Mouse (Mus musculus) effector memory CD4-positive, alpha-beta T cell, adult 7 months (primary cell): ENCODE data around the gene Olfr323. TPM values are rescaled to one million over a fixed set of nuclear protein-coding genes. Genes with fewer than 3 reads are reported as not detected.

Source experiments
- polyA plus RNA-seq: library from polyadenylated mRNA; unstranded; fragments of 100-300 nt; shearing (Covaris generic); gene quantifications from one replicate; pipeline ENCODE4 v1.2.1, GENCODE M21; 2017

Olfr323 gene
- not detected for polyA plus RNA-seq

GRCm38 (mm10) chr11:58630401-58630800, at the start of gene Olfr323:
TSS of gene Olfr323 (minus strand) at chr11:58630501.

GRCm38 (mm10) chr11:58658596-58658995, 28.3 kb upstream of the Olfr323 start, which contains the start of gene Olfr322:
TSS of gene Olfr322 (plus strand) at chr11:58658782.

DNA sequence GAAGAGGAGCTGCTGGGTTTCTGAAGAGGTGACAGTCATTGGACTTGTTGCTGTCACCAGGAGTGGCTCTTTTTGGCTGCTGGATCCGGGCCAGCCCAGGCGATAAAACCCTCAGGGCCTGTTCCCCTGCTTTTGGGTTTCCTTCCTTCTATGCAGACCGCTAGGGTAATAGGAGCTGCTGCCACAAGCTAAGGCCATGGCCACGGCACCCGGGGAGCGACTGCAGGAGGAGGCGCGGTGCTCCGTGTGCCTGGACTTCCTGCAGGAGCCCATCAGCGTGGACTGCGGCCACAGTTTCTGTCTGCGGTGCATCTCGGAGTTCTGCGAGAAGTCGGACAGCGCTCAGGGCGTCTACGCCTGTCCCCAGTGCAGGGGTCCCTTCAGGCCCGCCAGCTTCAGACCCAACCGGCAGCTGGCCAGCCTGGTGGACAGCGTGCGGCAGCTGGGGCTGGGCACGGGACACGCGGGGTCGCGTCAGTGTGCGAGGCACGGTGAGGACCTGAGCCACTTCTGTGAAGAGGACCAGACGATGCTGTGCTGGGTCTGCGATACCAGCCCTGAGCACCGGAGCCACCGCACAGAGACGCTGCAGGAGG, 10.1 kb upstream of the Olfr323 start, which contains the start of gene Trim58:
Trim58 (plus strand) TSS at position 194 of the 596 bp plus-strand sequence.

GRCm38 (mm10) chr11:58615975-58616374, 14.3 kb downstream of the Olfr323 start, which contains the start of gene 2210407C18Rik:
TSS of gene 2210407C18Rik (minus strand) at chr11:58616075.

GRCm38 (mm10) chr11:58594814-58595213, 35.5 kb downstream of the Olfr323 start, which contains the start of gene Olfr324:
TSS of gene Olfr324 (plus strand) at chr11:58595114.

GRCm38 (mm10) chr11:58577430-58577829, 52.9 kb downstream of the Olfr323 start, which contains the start of gene Olfr325:
TSS of gene Olfr325 (plus strand) at chr11:58577730.

Other genes starting within 250 kb of the Olfr323 start
- gene 1810065E05Rik, start 209.4 kb downstream of the Olfr323 start, polyA plus RNA-seq: not detected
- gene Gm12253, start 197.9 kb downstream of the Olfr323 start, polyA plus RNA-seq: 0.84 TPM
- not detected for gene Lypd9, start 177.6 kb downstream of the Olfr323 start, polyA plus RNA-seq
- gene Olfr30, start 168.2 kb downstream of the Olfr323 start, polyA plus RNA-seq: not detected
- not detected for gene Olfr332, start 137.9 kb downstream of the Olfr323 start, polyA plus RNA-seq
- gene Olfr331, start 127.9 kb downstream of the Olfr323 start, polyA plus RNA-seq: not detected
- gene Olfr330, start 95.7 kb downstream of the Olfr323 start, polyA plus RNA-seq: 0.99 TPM
- gene Olfr329-ps, start 84.1 kb downstream of the Olfr323 start, polyA plus RNA-seq: not detected
- 0.18 TPM for gene Olfr328, start 74.9 kb downstream of the Olfr323 start, polyA plus RNA-seq
- 0.37 TPM for gene Olfr224, start 59.9 kb downstream of the Olfr323 start, polyA plus RNA-seq
- not detected for gene Olfr325, start 52.8 kb downstream of the Olfr323 start, polyA plus RNA-seq
- not detected for gene Olfr324, start 35.4 kb downstream of the Olfr323 start, polyA plus RNA-seq
- gene 2210407C18Rik, start 14.4 kb downstream of the Olfr323 start, polyA plus RNA-seq: not detected
- gene Trim58, start 10.0 kb upstream of the Olfr323 start, polyA plus RNA-seq: not detected
- gene Olfr322, start 28.3 kb upstream of the Olfr323 start, polyA plus RNA-seq: not detected
- not detected for gene Olfr320, start 50.6 kb upstream of the Olfr323 start, polyA plus RNA-seq
- gene Olfr319, start 68.7 kb upstream of the Olfr323 start, polyA plus RNA-seq: not detected
- 0.18 TPM for gene Olfr318, start 93.5 kb upstream of the Olfr323 start, polyA plus RNA-seq
- not detected for gene Olfr317, start 108.7 kb upstream of the Olfr323 start, polyA plus RNA-seq
- 0.16 TPM for gene Olfr316, start 122.2 kb upstream of the Olfr323 start, polyA plus RNA-seq
- gene Olfr315, start 142.7 kb upstream of the Olfr323 start, polyA plus RNA-seq: not detected
- 0.28 TPM for gene Olfr314, start 152.5 kb upstream of the Olfr323 start, polyA plus RNA-seq
- gene Fam183b, start 171.5 kb upstream of the Olfr323 start, polyA plus RNA-seq: not detected
- not detected for gene Olfr313, start 184.5 kb upstream of the Olfr323 start, polyA plus RNA-seq
- 0.13 TPM for gene Olfr312, start 198.7 kb upstream of the Olfr323 start, polyA plus RNA-seq
- 0.23 TPM for gene Olfr311, start 208.8 kb upstream of the Olfr323 start, polyA plus RNA-seq
- gene Gm12258, start 216.7 kb upstream of the Olfr323 start, polyA plus RNA-seq: 2.9 TPM
- gene 2810021J22Rik, start 236.7 kb upstream of the Olfr323 start, polyA plus RNA-seq: 1.9 TPM